Comparison of ENCODE assay signal across 8 mouse cellular contexts in genomic region chr11:43617924-43618323, GRCm38 (mm10). TPM values are rescaled to one million over a fixed set of nuclear protein-coding genes. Genes with fewer than 3 reads are reported as not detected.
DNase-seq lines count a peak whose midpoint lies in the region; ATAC-seq and TF ChIP-seq lines count a peak whose summit lies in the region.

No protein-coding gene starts in this region.

- H3K79me2 ChIP-seq in heart, adult 2 months (replicated peaks; ENCODE audit: control insufficient read depth, insufficient read depth, low read length) = no peaks in the 10 kb centered on the region

- H3K4me3 ChIP-seq in megakaryocyte, embryonic 14.5 days (replicated peaks) = peak overlapping the region; percentile 67
- no peak overlapping the region for H3K4me3 ChIP-seq in heart, adult 2 months
- H3K4me3 ChIP-seq in hindbrain, embryonic 13.5 days = no peak overlapping the region
- no peak overlapping the region for H3K4me3 ChIP-seq in neural tube, embryonic 15.5 days (replicated peaks)

- intact Hi-C loops in heart, adult 2 months (cut with DNase I) = no loop called here
- intact Hi-C loops in left cerebral cortex, postnatal 25 days (cut with DNase I) = no loop called here

- no peak for TF ChIP-seq CTCF in heart, adult 2 months (IDR thresholded peaks at IDR 0.05)

- ATAC-seq in megakaryocyte, adult 5-6 weeks (ENCODE audit: poor library complexity, severe bottlenecking) = no peak
- ATAC-seq in hindbrain, embryonic 13.5 days (ENCODE audit: low FRiP score) = peak; percentile 53
- ATAC-seq in neural tube, embryonic 15.5 days (ENCODE audit: low FRiP score) = peak; percentile 2; the same call in 1 of the 2 replicates

- peak overlapping the region; percentile 52 for H3K27ac ChIP-seq in heart, adult 2 months
- H3K27ac ChIP-seq in hindbrain, embryonic 13.5 days = peak overlapping the region; percentile 75
- peak overlapping the region; percentile 43 for H3K27ac ChIP-seq in neural tube, embryonic 15.5 days (replicated peaks)

- H3K36me3 ChIP-seq in megakaryocyte, embryonic 14.5 days (replicated peaks; ENCODE audit: low read length) = peaks cover 14% of the 10 kb centered on the region
- no peaks in the 10 kb centered on the region for H3K36me3 ChIP-seq in heart, adult 2 months (ENCODE audit: control insufficient read depth, insufficient read depth, low read length)
- H3K36me3 ChIP-seq in hindbrain, embryonic 13.5 days = no peaks in the 10 kb centered on the region
- no peaks in the 10 kb centered on the region for H3K36me3 ChIP-seq in neural tube, embryonic 15.5 days

- peaks cover 14% of the 10 kb centered on the region for H3K9me3 ChIP-seq in megakaryocyte, embryonic 14.5 days
- no peaks in the 10 kb centered on the region for H3K9me3 ChIP-seq in hindbrain, embryonic 13.5 days
- H3K9me3 ChIP-seq in neural tube, embryonic 15.5 days (replicated peaks) = no peaks in the 10 kb centered on the region

- H3K9ac ChIP-seq in heart, adult 2 months (ENCODE audit: low read depth, low read length) = no peak overlapping the region
- H3K9ac ChIP-seq in hindbrain, embryonic 13.5 days = 0 out of 2 replicates have a peak overlapping the region, but pooled peaks have one; percentile 3
- H3K9ac ChIP-seq in neural tube, embryonic 15.5 days (replicated peaks) = no peak overlapping the region

- WGBS in heart, adult 2 months = 42% methylated on average over 5 of the region's 5 CpGs
- WGBS in hindbrain, embryonic 13.5 days = 28% methylated on average over 5 of the region's 5 CpGs
- WGBS in neural tube, embryonic 15.5 days = 36% methylated on average over 5 of the region's 5 CpGs

- peak; percentile 50 to 60 for DNase-seq in heart, adult 2 months
- DNase-seq in spleen, adult 12 weeks (ENCODE audit: low spot score) = no peak
- DNase-seq in left cerebral cortex, postnatal 25 days (ENCODE audit: low spot score in 2 of 2) = no peak
- DNase-seq in frontal cortex, postnatal 36 days (ENCODE audit: low spot score in 2 of 2) = no peak

- H3K27me3 ChIP-seq in megakaryocyte, embryonic 14.5 days (replicated peaks) = no peaks in the 10 kb centered on the region
- no peaks in the 10 kb centered on the region for H3K27me3 ChIP-seq in heart, adult 2 months (ENCODE audit: control insufficient read depth, insufficient read depth, low read length)
- no peaks in the 10 kb centered on the region for H3K27me3 ChIP-seq in hindbrain, embryonic 13.5 days
- H3K27me3 ChIP-seq in neural tube, embryonic 15.5 days (replicated peaks) = no peaks in the 10 kb centered on the region

- no peak for TF ChIP-seq POLR2A in heart, adult 2 months (IDR thresholded peaks at IDR 0.05; ENCODE audit: insufficient read depth, low read depth, low read length)

- no peak for TF ChIP-seq EP300 in heart, adult 2 months (IDR thresholded peaks at IDR 0.05; ENCODE audit: insufficient read depth, low read depth, low read length)

- H3K4me1 ChIP-seq in megakaryocyte, embryonic 14.5 days = peaks cover 86% of the 10 kb centered on the region
- H3K4me1 ChIP-seq in heart, adult 2 months (ENCODE audit: control insufficient read depth, insufficient read depth, low read length) = peaks cover 2% of the 10 kb centered on the region; the same call in 1 of the 2 replicates
- peaks cover 24% of the 10 kb centered on the region for H3K4me1 ChIP-seq in hindbrain, embryonic 13.5 days (replicated peaks)
- peaks cover 18% of the 10 kb centered on the region for H3K4me1 ChIP-seq in neural tube, embryonic 15.5 days

- no peak overlapping the region for H3K4me2 ChIP-seq in hindbrain, embryonic 13.5 days
- H3K4me2 ChIP-seq in neural tube, embryonic 15.5 days = no peak overlapping the region

RNA-seq across cellular contexts. Expression of gene Fabp6, which starts 16.6 kb away (rescaled TPM):
- polyA plus RNA-seq in megakaryocyte, embryonic 14.5 days (2012; ENCODE audit: insufficient read depth, low replicate concordance) = not detected in 2 replicates
- not detected in 2 replicates for total RNA-seq in megakaryocyte, adult 5-6 weeks (2015)
- total RNA-seq in megakaryocyte, adult 5-6 weeks (2017) = not detected in 2 replicates
- total RNA-seq in heart, adult 2 months (2021) = not detected
- not detected in 2 replicates for polyA plus RNA-seq in heart, adult 2 months (2012; rRNA removed)
- not detected in 2 replicates for polyA plus RNA-seq in hindbrain, embryonic 13.5 days (2015; fragmentation: Nextera tagmentation; extraction: Ambion mirVana)
- not detected in 2 replicates for polyA plus RNA-seq in neural tube, embryonic 15.5 days (2015; fragmentation: Nextera tagmentation; extraction: Ambion mirVana)
- total RNA-seq in left cerebral cortex, postnatal 25 days (2021) = not detected

RNA-seq across cellular contexts. Expression of gene 4933415A04Rik, which starts 31.1 kb away (rescaled TPM):
- 0.65 TPM in 1 of 2 replicates, not detected in the other for polyA plus RNA-seq in megakaryocyte, embryonic 14.5 days (2012; ENCODE audit: insufficient read depth, low replicate concordance)
- not detected in 2 replicates for total RNA-seq in megakaryocyte, adult 5-6 weeks (2015)
- total RNA-seq in megakaryocyte, adult 5-6 weeks (2017) = not detected in 2 replicates
- total RNA-seq in heart, adult 2 months (2021) = under 1 TPM; 0.26 to 0.68 TPM
- 0.23 and 0.29 TPM in 2 replicates for polyA plus RNA-seq in heart, adult 2 months (2012; rRNA removed)
- 6.1 and 7.2 TPM in 2 replicates for polyA plus RNA-seq in hindbrain, embryonic 13.5 days (2015; fragmentation: Nextera tagmentation; extraction: Ambion mirVana)
- 2.7 and 3.5 TPM in 2 replicates for polyA plus RNA-seq in neural tube, embryonic 15.5 days (2015; fragmentation: Nextera tagmentation; extraction: Ambion mirVana)
- total RNA-seq in left cerebral cortex, postnatal 25 days (2021) = 1 to 10 TPM in 1 of 2 experiments, under 1 TPM in 1; 0.69 to 1.1 TPM

Comparison
In these comparisons a context has a peak if more than half of its experiments do, and no peak if none do; other contexts are left out.
1. DNase-seq: peak in heart, adult 2 months (2 of 2); none in spleen, adult 12 weeks (single experiment), left cerebral cortex, postnatal 25 days (0 of 2) and frontal cortex, postnatal 36 days (0 of 2).
2. Peak in every context shown above with its lines, with median percentiles within 50 percentile points of each other: H3K27ac ChIP-seq.